Mouse (Mus musculus) G1E (cell line): ENCODE measurements around the gene Zbtb24. TPM values are rescaled to one million over a fixed set of nuclear protein-coding genes. Genes with fewer than 3 reads are reported as not detected.

Source experiments
- ATAC-seq: 2 replicates; pipeline ENCODE4 v1.8.0; 2016; ENCODE audit warnings: mild to moderate bottlenecking; ENCODE audit not compliant: insufficient number of reproducible peaks, poor library complexity, low FRiP score, severe bottlenecking; ENCODE audit errors: extremely low read depth
- DNase-seq: peaks from one replicate; pipeline ENCODE4 v3.0.0; 2012; ENCODE audit warnings: low spot score
- H3K27me3 ChIP-seq: 2 replicates; pipeline ENCODE4 v1.6.1; 2012; ENCODE audit warnings: mild to moderate bottlenecking, low read length, inconsistent platforms; ENCODE audit not compliant: insufficient read depth
- H3K36me3 ChIP-seq: replicated peaks from 2 replicates; pipeline ENCODE3; 2012; ENCODE audit warnings: mild to moderate bottlenecking, inconsistent platforms
- H3K4me1 ChIP-seq: 2 replicates; pipeline ENCODE4 v1.6.1; 2012; ENCODE audit warnings: low read depth, low read length, inconsistent platforms, mixed read lengths; ENCODE audit not compliant: insufficient read depth
- H3K4me3 ChIP-seq: 2 replicates; pipeline ENCODE4 v1.5.1; 2012; ENCODE audit warnings: low read depth, mild to moderate bottlenecking, inconsistent platforms, low read length, moderate library complexity, mixed read lengths
- H3K9me3 ChIP-seq: replicated peaks from 2 replicates; pipeline ENCODE4 v1.6.1; 2012; ENCODE audit warnings: inconsistent platforms
- CTCF ChIP-seq: IDR thresholded peaks from 2 replicates; pipeline ENCODE4 v1.5.1; 2012; ENCODE audit warnings: low read depth, low read length, inconsistent platforms, mixed read lengths
- GATA1 ChIP-seq: IDR thresholded peaks from 2 replicates; pipeline ENCODE4 v1.6.1; 2012; ENCODE audit warnings: borderline replicate concordance, low read length, inconsistent platforms, mixed read lengths
- GATA2 ChIP-seq: IDR thresholded peaks from 2 replicates; pipeline ENCODE4 v1.6.1; 2012; ENCODE audit warnings: low read depth, low read length, inconsistent platforms, borderline replicate concordance
- POLR2AphosphoS5 ChIP-seq: IDR thresholded peaks from 2 replicates; pipeline ENCODE4 v1.6.1; 2012; ENCODE audit warnings: low read depth, low read length, inconsistent platforms; ENCODE audit not compliant: insufficient replicate concordance
- TAL1 ChIP-seq: conservative IDR thresholded peaks from 2 replicates; pipeline ENCODE4 v1.6.1; 2012; ENCODE audit warnings: low read depth, low read length, inconsistent platforms, mixed read lengths
- polyA plus RNA-seq: library from polyadenylated mRNA; stranded (reverse); fragments of >175 nt; gene quantifications from 2 replicates; pipeline ENCODE4 v1.2.3, GENCODE M21; 2012
- total RNA-seq, 2 experiments: library from RNA; stranded (forward) in 1 of 2; stranded (reverse) in 1 of 2; fragments of 200-1000 nt in 1 of 2; fragments of >200 nt in 1 of 2; fragmentation: Nextera tagmentation in 1 of 2; gene quantifications; 2 replicates each; pipeline ENCODE4 v1.2.3; 2014 to 2017

Zbtb24 gene
- total and polyA plus RNA-seq, 3 experiments: 13.7 to 34.0 (median 28.5) TPM

DNA sequence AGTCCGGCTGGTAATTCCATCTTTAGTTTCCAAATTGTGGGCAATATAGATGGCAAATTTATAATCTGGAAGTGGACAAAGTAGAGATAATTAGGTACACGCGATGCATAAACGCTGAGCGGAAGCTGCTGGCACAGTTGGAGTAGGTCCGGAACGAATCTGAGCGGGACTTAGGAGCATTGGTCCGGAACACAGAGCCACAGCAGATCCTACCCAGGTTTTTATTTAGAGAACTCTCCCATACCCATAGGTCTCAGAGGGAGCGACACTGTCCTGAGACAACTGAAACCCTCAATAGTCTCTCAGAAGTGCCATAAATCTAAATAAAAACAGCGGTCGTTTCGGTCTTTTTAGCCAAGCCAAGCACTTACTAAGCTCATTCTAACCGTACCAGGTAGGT is 499 bp upstream of the Zbtb24 start:
- Histone ChIP-seq H3K36me3 (peaks cover 33% of the 10 kb centered on the region), H3K9me3 (no peaks in the 10 kb centered on the region), H3K4me3 (peak overlapping the region; percentile 83), H3K4me1 (peaks cover 38% of the 10 kb centered on the region), H3K27me3 (peaks cover 16% of the 10 kb centered on the region)
- ATAC-seq (no peak), DNase-seq (no peak)
- TF ChIP-seq GATA2: no peak
- no peak for TF ChIP-seq GATA1
- TF ChIP-seq CTCF: no peak
- TF ChIP-seq POLR2AphosphoS5: no peak
- no peak for TF ChIP-seq TAL1

DNA sequence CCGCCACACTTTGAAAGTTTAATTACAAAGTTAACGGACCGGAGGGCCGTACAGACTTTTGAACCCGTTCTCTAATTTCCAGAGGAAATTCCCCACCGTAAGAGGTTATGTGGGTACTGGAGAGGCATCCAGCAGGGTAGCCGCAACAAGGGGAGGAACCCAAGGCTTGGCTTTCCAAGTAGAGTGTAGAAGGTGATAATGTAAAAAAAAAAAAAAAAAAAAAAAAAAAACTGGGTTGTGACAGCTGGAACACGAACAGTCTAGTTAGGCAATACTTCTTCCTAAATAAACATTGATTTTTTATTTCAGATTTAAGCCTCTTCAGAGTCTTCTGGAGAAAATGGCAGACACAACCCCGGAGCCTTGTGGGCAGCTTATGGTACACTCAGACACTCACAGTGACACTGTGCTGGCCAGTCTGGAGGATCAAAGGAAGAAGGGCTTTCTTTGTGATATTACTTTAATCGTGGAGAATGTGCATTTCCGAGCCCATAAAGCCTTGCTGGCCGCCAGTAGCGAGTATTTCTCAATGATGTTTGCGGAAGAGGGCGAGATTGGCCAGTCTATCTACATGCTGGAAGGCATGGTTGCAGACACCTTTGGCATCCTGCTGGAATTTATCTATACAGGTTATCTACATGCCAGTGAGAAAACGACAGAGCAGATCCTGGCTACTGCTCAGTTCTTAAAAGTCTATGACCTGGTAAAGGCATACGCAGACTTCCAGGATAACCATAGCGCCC is 768 bp downstream of the Zbtb24 start:
- ATAC-seq: no peak
- Histone ChIP-seq H3K9me3 (no peaks in the 10 kb centered on the region), H3K4me3 (peak overlapping the region; percentile 83), H3K4me1 (peaks cover 41% of the 10 kb centered on the region), H3K27me3 (peaks cover 11% of the 10 kb centered on the region), H3K36me3 (peaks cover 45% of the 10 kb centered on the region)
- TF ChIP-seq CTCF: no peak
- no peak for TF ChIP-seq GATA1
- no peak for DNase-seq

DNA sequence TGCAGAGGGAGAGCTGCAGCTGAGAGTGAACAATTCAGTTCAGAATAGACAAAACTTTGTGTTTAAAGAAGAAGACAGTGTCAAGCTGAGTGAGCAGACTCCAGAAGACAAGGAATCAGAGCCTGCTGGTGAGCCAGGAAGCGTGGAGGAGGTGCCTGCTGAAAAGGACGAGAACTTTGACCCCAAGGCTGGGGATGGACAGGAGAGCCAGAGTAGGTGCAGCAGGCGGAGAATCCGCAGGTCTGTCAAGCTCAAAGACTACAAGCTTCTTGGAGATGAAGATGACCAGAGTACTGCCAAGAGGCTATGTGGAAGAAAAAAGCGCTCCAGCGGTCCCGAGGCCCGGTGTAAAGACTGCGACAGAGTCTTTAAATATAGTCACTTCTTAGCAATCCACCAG is 1.5 kb downstream of the Zbtb24 start:
- Histone ChIP-seq H3K4me1 (peaks cover 39% of the 10 kb centered on the region), H3K27me3 (peaks cover 4% of the 10 kb centered on the region; the same call in 1 of the 2 replicates), H3K36me3 (peaks cover 53% of the 10 kb centered on the region), H3K9me3 (no peaks in the 10 kb centered on the region), H3K4me3 (no peak overlapping the region; the same call in 1 of the 2 replicates)
- ATAC-seq (no peak), DNase-seq (no peak)
- no peak for TF ChIP-seq GATA1
- TF ChIP-seq CTCF: no peak
- no peak for TF ChIP-seq GATA2
- TF ChIP-seq TAL1: no peak
- no peak for TF ChIP-seq POLR2AphosphoS5

DNA sequence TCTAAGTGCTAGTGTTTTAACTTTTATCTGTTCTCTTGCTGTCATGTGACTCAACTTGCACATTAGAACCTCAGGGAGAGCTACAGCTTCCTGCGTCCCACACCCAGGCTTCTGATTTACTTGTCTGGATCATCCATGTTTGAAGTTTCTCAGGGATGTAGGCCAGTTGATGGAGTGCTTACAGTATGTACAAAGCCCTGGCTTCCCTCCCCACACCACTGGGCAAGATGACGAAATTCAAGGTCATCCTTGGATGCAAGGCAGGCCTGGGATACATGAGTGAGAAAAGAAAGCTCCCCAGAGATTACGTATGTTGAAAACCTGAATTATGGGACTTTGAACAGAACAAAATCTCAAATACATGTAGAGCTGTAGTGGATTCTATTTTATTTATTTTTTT is 2.6 kb downstream of the Zbtb24 start:
- ATAC-seq: no peak
- Histone ChIP-seq H3K36me3 (peaks cover 57% of the 10 kb centered on the region), H3K27me3 (no peaks in the 10 kb centered on the region), H3K4me1 (peaks cover 39% of the 10 kb centered on the region), H3K4me3 (no peak overlapping the region), H3K9me3 (no peaks in the 10 kb centered on the region)
- TF ChIP-seq CTCF (no peak), GATA1 (no peak), GATA2 (no peak), POLR2AphosphoS5 (no peak), TAL1 (no peak)
- no peak for DNase-seq

DNA sequence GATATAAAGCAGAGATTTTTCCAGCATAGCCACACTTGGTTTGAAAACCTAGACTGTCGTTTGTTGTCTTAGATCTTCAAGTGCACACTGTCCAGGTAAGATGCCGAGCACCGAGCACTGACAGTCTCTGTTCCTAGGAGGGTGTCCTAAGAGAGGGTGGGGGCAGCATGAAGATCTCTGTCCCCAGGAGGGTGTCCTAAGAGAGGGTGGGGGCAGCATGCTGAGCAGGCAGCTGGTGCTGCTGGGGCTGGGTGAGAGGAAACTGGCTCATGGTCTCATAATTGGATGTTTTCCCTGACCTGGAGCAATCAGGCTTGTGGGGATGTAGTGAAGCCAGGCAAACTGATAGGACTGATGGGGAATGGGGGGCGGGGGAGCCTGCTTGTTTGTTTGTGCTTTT is 9.8 kb downstream of the Zbtb24 start:
- Histone ChIP-seq H3K27me3 (no peaks in the 10 kb centered on the region), H3K4me1 (peaks cover 4% of the 10 kb centered on the region), H3K4me3 (no peak overlapping the region), H3K36me3 (peaks cover 86% of the 10 kb centered on the region), H3K9me3 (no peaks in the 10 kb centered on the region)
- TF ChIP-seq TAL1: no peak
- no peak for TF ChIP-seq GATA2
- TF ChIP-seq CTCF: no peak
- TF ChIP-seq POLR2AphosphoS5: no peak
- no peak for TF ChIP-seq GATA1
- DNase-seq (no peak), ATAC-seq (no peak)

DNA sequence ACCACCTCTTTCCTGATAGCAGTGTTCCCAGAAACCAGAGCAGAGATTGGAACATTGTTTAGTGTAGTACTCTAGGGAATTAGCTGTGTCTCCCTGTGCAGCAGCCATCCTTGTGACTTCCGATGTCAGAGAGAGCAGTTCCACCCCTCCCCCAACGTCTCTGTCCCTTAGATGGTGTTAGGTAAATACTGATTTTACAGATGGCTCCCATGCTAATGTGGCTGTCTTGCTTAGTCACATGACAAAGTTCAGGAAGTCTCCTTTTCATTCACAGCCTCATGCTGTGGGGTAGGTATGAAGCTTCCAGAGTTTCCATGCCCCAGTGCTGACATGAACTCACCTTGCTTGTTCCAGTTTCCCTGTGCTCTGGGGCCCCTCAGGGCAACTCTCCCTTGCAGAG is 10.3 kb downstream of the Zbtb24 start:
- Histone ChIP-seq H3K4me3 (no peak overlapping the region), H3K36me3 (peaks cover 83% of the 10 kb centered on the region), H3K27me3 (no peaks in the 10 kb centered on the region), H3K4me1 (0 out of 2 replicates have a peak, but pooled peaks cover 3% of the 10 kb centered on the region), H3K9me3 (no peaks in the 10 kb centered on the region)
- ATAC-seq (no peak), DNase-seq (no peak)
- TF ChIP-seq GATA2: no peak
- no peak for TF ChIP-seq CTCF
- no peak for TF ChIP-seq TAL1
- TF ChIP-seq POLR2AphosphoS5: no peak
- no peak for TF ChIP-seq GATA1
